Mouse (Mus musculus) stomach, postnatal 0 days (tissue): ENCODE results near the gene Rom1. TPM values are rescaled to one million over a fixed set of nuclear protein-coding genes. Genes with fewer than 3 reads are reported as not detected.

Experiments used
- ATAC-seq: fragments of 200-750 bp; cut with Nextera tagmentation; 2 replicates; pipeline ENCODE4 v1.8.0; 2017; ENCODE audit not compliant: low FRiP score, low TSS enrichment
- DNase-seq: peaks from one replicate; pipeline ENCODE4 v3.0.0-alpha.2; 2016; ENCODE audit warnings: low spot score
- H3K27ac ChIP-seq: fragments of 300-500 bp; sonication (generic); replicated peaks from 2 replicates; pipeline ENCODE4 v1.5.1; 2014; ENCODE audit warnings: mild to moderate bottlenecking, control low read depth
- H3K27me3 ChIP-seq: fragments of 300-500 bp; sonication (generic); 2 replicates; pipeline ENCODE4 v1.6.1; 2014; ENCODE audit warnings: low read length; ENCODE audit not compliant: control insufficient read depth, insufficient read depth
- H3K36me3 ChIP-seq: fragments of 300-500 bp; sonication (generic); 2 replicates; pipeline ENCODE4 v1.6.1; 2014; ENCODE audit warnings: low read length, mixed read lengths; ENCODE audit not compliant: control insufficient read depth, insufficient read depth
- H3K4me1 ChIP-seq: fragments of 300-500 bp; sonication (generic); replicated peaks from 2 replicates; pipeline ENCODE4 v1.6.1; 2014; ENCODE audit warnings: antibody characterized with exemption; ENCODE audit not compliant: control insufficient read depth, insufficient read depth
- H3K4me2 ChIP-seq: fragments of 300-500 bp; sonication (generic); replicated peaks from 2 replicates; pipeline ENCODE4 v1.6.1; 2014; ENCODE audit warnings: low read depth, mild to moderate bottlenecking, control low read depth, moderate library complexity
- H3K4me3 ChIP-seq: fragments of 300-500 bp; sonication (generic); 2 replicates; pipeline ENCODE4 v1.5.1; 2014; ENCODE audit warnings: low read depth, low read length, control low read depth
- H3K9ac ChIP-seq: fragments of 300-500 bp; sonication (generic); 2 replicates; pipeline ENCODE4 v1.6.1; 2014; ENCODE audit warnings: mild to moderate bottlenecking, low read length, control low read depth, mixed read lengths
- H3K9me3 ChIP-seq: fragments of 300-500 bp; sonication (generic); 2 replicates; pipeline ENCODE4 v1.6.1; 2016; ENCODE audit warnings: low read length; ENCODE audit not compliant: control insufficient read depth
- CTCF ChIP-seq: IDR thresholded peaks from 2 replicates; pipeline ENCODE4 v1.5.1; 2016; ENCODE audit warnings: antibody characterized with exemption, low read depth, mild to moderate bottlenecking, moderate library complexity
- EP300 ChIP-seq: optimal IDR thresholded peaks from 2 replicates; pipeline ENCODE3; 2016; ENCODE audit warnings: antibody characterized with exemption
- WGBS: fragments of 180-500 bp; shearing (Covaris S2); extraction: QIAGEN DNeasy Blood & Tissue Kit; methylation state at CpG from one replicate; pipeline ENCODE4 v1.1.7; 2014; 5-methylcytosine and 5-hydroxymethylcytosine counted together
- polyA plus RNA-seq: library from polyadenylated mRNA; unstranded; fragments of >200 nt; fragmentation: Nextera tagmentation; extraction: Ambion mirVana; gene quantifications from 2 replicates; pipeline ENCODE4 v1.2.1, GENCODE M21; 2015

The Rom1 gene
- polyA plus RNA-seq, 1 experiment from 2014 or later, result 3.6 TPM

GRCm38 (mm10) chr19:8919000-8919399 is 10.2 kb downstream of the Rom1 start:
- 90% methylated on average over 3 of the region's 3 CpGs for WGBS

GRCm38 (mm10) chr19:8914212-8914611 is 14.9 kb downstream of the Rom1 start:
- Histone ChIP-seq H3K27ac (no peak overlapping the region), H3K9me3 (no peaks in the 10 kb centered on the region), H3K9ac (no peak overlapping the region), H3K4me3 (no peak overlapping the region), H3K27me3 (no peaks in the 10 kb centered on the region), H3K36me3 (peaks cover 57% of the 10 kb centered on the region), H3K4me2 (no peak overlapping the region), H3K4me1 (no peaks in the 10 kb centered on the region)
- ATAC-seq, result no peak
- DNase-seq, result no peak
- 98% methylated on average over 3 of the region's 3 CpGs for WGBS
- TF ChIP-seq CTCF, result no peak
- no peak for TF ChIP-seq EP300

More at GRCm38 (mm10) chr19:8919000-8919399, 10.2 kb downstream of the Rom1 start:
- TF ChIP-seq EP300, result no peak
- no peak for TF ChIP-seq CTCF
- H3K9ac ChIP-seq, result no peak overlapping the region
- no peak overlapping the region for H3K27ac ChIP-seq
- ATAC-seq, result no peak
- no peak overlapping the region for H3K4me2 ChIP-seq
- no peaks in the 10 kb centered on the region for H3K9me3 ChIP-seq
- no peaks in the 10 kb centered on the region; the same call in 1 of the 2 replicates for H3K4me1 ChIP-seq
- no peak for DNase-seq
- peaks cover 21% of the 10 kb centered on the region for H3K36me3 ChIP-seq
- H3K4me3 ChIP-seq, result no peak overlapping the region
- H3K27me3 ChIP-seq, result no peaks in the 10 kb centered on the region

GRCm38 (mm10) chr19:8911810-8912209 is 17.3 kb downstream of the Rom1 start:
- H3K4me1 ChIP-seq, result no peaks in the 10 kb centered on the region
- ATAC-seq (no peak), DNase-seq (no peak)
- no peak overlapping the region for H3K4me2 ChIP-seq
- no peak overlapping the region for H3K9ac ChIP-seq
- no peaks in the 10 kb centered on the region for H3K9me3 ChIP-seq
- TF ChIP-seq EP300 (no peak), CTCF (no peak)
- H3K36me3 ChIP-seq, result peaks cover 74% of the 10 kb centered on the region
- H3K4me3 ChIP-seq, result no peak overlapping the region
- 94% methylated on average over 5 of the region's 5 CpGs for WGBS
- no peaks in the 10 kb centered on the region for H3K27me3 ChIP-seq
- no peak overlapping the region for H3K27ac ChIP-seq

- no peak for ATAC-seq
- no peak for DNase-seq
- Histone ChIP-seq H3K9me3 (no peaks in the 10 kb centered on the region), H3K4me3 (no peak overlapping the region), H3K36me3 (peaks cover 52% of the 10 kb centered on the region), H3K9ac (no peak overlapping the region), H3K27me3 (no peaks in the 10 kb centered on the region), H3K27ac (no peak overlapping the region), H3K4me1 (no peaks in the 10 kb centered on the region), H3K4me2 (no peak overlapping the region)
- WGBS, result 93% methylated on average over 6 of the region's 6 CpGs
- TF ChIP-seq CTCF, result no peak
- TF ChIP-seq EP300, result no peak
Observed at GRCm38 (mm10) chr19:8908531-8908930, 20.6 kb downstream of the Rom1 start.

GRCm38 (mm10) chr19:8903412-8903811 is 25.7 kb downstream of the Rom1 start:
- DNase-seq, result no peak
- no peak overlapping the region for H3K27ac ChIP-seq
- 91% methylated on average over 5 of the region's 5 CpGs for WGBS
- peaks cover 20% of the 10 kb centered on the region for H3K36me3 ChIP-seq
- H3K4me2 ChIP-seq, result no peak overlapping the region
- no peaks in the 10 kb centered on the region for H3K27me3 ChIP-seq
- H3K9ac ChIP-seq, result no peak overlapping the region
- no peaks in the 10 kb centered on the region for H3K4me1 ChIP-seq
- H3K4me3 ChIP-seq, result no peak overlapping the region
- ATAC-seq, result no peak
- TF ChIP-seq EP300 (no peak), CTCF (no peak)
- no peaks in the 10 kb centered on the region for H3K9me3 ChIP-seq

- H3K9ac ChIP-seq, result peak overlapping the region; percentile 83
- no peaks in the 10 kb centered on the region for H3K27me3 ChIP-seq
- H3K36me3 ChIP-seq, result peaks cover 11% of the 10 kb centered on the region; the same call in 1 of the 2 replicates
- 0 out of 2 replicates have a peak, but pooled peaks cover 3% of the 10 kb centered on the region for H3K4me1 ChIP-seq
- DNase-seq (no peak), ATAC-seq (no peak)
- H3K27ac ChIP-seq, result no peak overlapping the region
- H3K9me3 ChIP-seq, result no peaks in the 10 kb centered on the region
- 26% methylated on average over 3 of the region's 3 CpGs for WGBS
- H3K4me2 ChIP-seq, result peak overlapping the region; percentile 87
- no peak for TF ChIP-seq EP300
- no peak for TF ChIP-seq CTCF
- peak overlapping the region; percentile 82 for H3K4me3 ChIP-seq
Observed at GRCm38 (mm10) chr19:8899079-8899478, 30.1 kb downstream of the Rom1 start.
